Mouse (Mus musculus) adrenal gland (tissue): ENCODE measurements around the gene Spata7.

Experiments
- intact Hi-C: fragments of 180-260 bp; cut with DNase I; formaldehyde crosslinking; loops from one replicate; pipeline ENCODE4 v1.15.1; 2025

The Spata7 gene

DNA sequence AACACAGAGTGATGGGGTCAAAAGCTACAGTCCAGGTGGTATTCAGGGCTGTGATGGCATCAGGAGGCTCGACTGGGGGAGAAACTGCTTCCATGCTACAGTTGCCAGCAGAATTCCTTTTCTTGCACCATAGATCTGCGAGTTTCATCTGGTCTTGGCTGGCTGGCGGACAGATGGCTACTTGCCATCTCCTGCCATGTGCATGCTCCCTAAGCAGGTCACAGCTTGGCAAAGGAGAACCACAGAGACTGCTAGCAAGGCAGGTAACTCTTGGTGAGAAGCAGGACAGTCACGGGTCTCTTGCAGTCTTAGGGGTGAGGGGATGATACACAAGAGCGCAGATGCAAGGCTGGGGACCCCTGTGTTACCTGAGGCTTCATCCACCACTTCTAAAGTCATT, 41.9 kb downstream of the Spata7 start:
- intact Hi-C loops: loop anchor here (5.0 kb wide), 1 partner anchor 77 kb away; the partner anchor contains the start of gene Zc3h14

DNA sequence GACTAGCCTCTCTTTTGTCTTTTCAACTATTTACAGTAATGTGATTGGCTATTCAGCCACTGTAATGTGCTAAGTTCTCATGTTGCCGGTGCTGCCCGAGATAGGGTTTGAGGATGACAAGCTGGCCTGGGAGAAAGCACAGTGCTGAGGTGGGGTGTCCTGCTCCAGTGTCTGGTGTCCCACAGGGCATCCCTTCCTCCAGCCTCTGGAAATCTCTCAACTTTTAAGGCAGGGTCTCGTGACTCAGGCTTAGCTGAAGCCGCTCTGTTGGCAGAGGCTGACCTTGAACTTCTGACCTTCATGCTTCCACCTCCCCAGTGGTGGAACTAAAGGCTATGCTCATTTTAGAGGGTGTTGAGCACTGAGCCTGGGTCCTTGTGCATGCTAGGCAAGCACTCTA, 42.5 kb downstream of the Spata7 start:
- intact Hi-C loops: loop anchor here (5.0 kb wide), 1 partner anchor 77 kb away; the partner anchor contains the start of gene Zc3h14

DNA sequence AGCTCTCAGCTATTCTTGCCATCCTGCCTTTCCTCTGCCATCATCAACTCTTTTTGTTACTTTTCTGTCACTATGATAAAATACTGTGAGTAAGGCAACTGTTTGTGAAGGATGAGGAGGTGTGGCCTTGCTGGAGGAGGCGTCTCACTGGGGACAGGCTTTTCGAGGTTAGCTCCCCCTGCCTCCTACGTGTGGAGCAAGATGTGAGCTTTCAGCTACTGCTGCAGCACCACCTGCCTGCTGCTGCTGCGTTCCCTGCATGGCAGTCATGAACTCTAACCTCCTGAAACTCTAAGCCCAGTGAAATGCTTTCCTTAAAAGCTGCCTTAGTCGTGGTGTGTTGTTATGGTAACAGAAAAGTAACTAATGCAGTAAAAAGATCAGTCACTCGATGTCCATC, 45.9 kb downstream of the Spata7 start:
- intact Hi-C loops: loop anchor here (2.0 to 5.0 kb wide), 2 partner anchors 73 to 211 kb away; partner anchors contain the start of gene Zc3h14

DNA sequence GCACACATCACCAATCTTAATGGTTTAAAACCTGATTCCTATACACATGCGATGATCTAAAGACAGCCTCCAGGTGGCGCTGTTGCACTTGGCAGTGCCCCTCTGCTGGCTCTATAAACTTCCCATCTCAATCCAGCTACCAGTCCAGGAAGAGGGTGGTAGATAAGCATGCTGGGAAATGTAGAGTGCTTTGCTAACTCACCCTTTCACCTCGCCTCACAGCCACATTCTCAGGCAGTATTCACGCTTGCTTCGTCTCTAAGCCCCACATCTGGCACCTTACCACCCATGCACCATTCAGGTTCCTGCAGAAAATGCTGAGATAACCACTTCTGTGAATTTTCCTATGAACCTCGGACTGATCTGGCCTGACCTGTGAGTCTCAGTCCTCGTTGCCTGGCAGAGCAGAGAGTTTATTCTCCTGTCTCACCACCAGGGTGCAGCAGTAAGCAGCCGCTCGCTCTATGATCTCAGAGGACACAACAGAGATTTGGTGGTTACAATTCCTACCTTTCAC, 46.7 kb downstream of the Spata7 start:
- intact Hi-C loops: loop anchor here (2.0 to 5.0 kb wide), 2 partner anchors 73 to 210 kb away; partner anchors contain the start of gene Zc3h14

DNA sequence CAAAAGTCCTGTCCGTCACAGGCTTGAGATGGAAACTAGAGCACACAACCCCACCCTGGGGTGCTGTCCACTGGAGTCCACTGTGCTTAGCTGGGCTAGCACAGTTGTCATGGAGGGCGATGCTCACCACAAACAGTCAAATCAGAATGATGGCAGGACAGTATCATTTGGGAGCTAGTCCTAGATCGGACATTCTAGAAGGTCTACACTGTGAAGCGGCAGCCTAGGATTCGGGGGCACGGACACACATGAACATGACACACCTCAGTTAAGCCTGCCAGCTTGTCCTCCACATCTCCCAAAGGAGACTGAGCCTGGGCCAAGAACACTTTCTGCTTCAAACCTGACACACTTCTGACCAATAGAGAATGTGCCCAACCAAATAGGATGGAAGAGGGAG, 48.9 kb downstream of the Spata7 start:
- intact Hi-C loops: no loop called here

DNA sequence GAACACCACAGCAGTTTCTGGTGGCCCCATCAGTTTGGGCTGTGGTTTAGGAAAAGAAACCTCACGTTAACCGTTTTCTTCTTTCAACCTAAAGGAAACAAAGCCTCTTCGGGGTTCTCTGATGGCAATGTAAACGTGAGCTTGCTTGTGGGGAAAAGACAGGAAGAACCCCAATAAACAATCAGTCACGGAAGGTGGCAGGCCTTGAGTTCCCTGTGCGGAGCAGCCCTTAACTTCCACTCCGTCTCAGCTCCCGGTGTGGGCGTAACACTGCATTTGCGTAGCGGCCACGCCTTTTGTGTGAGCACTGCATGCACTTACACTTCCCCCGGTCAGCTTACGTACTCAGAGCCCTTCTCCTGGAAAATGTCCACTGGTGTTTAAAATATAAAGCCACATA, 49.4 kb downstream of the Spata7 start:
- intact Hi-C loops: no loop called here

DNA sequence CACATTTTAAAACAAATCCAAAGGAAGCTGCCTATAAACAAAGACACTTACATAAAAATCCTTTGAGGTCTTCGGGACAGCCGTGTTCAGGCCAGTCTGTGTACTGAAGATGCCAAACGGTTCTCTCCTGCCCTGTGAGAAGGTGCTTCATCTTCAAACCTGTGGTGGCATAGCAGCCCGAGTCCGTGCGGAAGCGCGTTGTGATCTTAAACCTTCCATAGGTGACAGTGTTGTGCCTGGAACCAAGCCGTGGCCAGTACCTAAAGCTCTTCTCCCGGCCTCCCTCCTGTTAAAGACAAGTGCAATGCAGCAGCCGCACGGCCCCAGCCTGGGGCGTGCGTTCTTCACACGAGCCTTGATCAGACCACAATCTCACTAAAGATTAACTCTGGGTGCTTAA, 51.9 kb downstream of the Spata7 start:
- intact Hi-C loops: no loop called here

DNA sequence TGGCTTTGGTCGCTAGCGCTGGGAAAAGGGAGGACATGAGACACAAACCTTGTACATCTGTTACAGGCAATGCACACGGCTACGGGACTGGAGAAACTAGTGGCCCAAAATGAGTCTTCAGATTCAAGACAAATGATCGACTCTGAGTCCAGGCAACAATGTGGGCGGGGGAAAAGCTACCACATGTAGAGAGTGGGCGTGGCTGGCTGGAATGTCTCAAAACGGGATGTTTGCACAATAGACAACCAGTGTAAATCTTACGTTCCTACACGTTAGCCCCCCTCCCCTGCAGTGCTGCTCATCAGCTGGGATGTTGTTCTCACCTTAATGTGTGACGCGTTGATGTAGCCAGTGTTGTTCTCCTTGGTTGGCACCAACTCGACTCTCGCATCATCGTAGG, 54.2 kb downstream of the Spata7 start:
- intact Hi-C loops: no loop called here

DNA sequence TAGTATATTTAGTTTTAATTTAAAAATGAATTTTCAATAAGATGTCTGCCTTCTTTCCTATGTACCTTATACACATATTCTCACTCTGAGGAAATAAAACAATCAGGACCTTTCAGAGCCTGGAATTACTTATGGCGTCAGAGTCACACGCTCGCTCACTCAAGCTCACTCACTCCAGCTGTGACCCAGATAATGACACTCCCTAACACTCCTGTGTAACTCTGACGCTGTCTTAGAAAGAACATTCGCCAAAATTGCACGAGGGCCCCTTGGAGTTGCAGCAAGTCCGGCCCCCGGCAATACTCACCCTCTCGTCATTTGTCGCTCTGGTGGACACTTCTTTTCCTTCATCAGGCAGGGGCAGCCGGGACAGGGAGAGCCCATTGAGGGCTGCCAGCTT, 55.2 kb downstream of the Spata7 start:
- intact Hi-C loops: no loop called here

DNA sequence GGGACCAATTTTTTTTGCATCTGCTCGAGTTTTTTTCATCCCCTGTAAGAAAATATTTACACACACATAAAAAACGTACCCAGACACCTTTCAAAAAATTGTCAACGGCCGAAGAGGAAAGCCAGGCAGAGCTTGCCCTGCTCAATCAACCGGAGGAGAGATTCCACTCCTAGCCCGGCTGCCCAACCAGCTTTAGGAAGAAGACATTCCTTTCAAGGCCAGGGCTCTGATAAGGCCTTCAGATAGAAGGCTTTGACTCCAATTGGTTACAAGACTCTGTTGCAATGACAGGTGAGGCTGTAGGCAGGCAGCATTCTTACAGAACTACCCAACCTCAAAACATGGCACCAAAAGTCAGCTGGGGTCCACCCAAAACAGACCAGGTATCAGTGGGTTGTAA, 55.6 kb downstream of the Spata7 start:
- intact Hi-C loops: no loop called here

DNA sequence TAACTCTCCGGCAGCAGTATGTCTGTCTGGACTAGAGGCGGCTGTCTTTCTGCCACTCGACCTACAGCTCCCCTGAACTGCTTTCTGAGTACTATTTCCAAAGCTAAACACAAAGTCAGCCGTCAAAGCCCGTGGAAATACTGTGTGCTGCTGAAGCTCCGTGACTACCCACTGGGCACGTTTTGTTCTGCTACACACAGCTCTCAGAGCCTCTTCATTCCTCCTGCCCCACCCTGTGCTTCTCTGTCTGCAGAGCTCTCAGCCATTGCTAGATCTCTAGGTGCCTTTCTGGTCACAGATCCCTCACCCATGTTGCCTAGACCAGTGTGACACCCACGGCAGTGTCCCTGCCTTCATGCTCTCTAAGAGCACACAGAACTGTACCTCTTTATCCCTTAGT, 62.3 kb downstream of the Spata7 start:
- intact Hi-C loops: no loop called here

DNA sequence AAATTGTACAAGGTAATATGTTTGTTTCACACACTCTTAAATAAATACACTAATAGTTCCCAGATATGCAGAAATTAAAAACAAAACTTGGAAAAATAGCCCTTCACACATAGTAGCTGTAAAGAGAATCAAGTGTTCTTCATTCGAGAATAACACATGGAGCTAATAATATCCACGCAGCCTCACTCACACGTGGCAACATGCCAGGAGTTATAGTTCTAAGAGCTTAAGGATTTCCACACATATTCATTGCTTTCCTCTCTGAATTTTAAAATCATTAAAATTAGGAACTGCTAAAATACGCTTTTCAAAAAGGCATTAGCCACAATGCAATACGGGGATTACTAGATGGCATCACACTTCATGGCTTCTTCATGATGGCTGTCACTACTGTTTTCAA, 69.2 kb downstream of the Spata7 start:
- intact Hi-C loops: no loop called here

DNA sequence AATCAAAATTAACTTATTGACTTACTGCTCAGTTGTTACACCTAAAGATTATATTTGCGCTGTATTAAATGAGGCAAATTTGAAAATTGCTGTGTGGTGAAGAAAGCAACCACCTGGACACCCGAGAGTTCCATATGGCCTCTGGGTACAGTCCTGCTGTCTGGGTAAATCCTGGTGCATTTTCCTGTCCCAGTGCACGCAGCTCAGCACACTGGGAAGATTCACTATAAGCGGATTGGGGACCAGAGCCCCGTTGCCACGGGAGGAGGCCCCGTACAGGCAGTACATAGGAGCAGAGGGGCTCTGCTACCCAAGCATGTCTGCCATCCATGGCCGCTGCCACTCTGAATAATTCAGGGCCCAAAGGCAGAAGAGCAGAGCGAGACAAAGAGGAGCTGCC, 73.6 kb downstream of the Spata7 start:
- intact Hi-C loops: no loop called here

DNA sequence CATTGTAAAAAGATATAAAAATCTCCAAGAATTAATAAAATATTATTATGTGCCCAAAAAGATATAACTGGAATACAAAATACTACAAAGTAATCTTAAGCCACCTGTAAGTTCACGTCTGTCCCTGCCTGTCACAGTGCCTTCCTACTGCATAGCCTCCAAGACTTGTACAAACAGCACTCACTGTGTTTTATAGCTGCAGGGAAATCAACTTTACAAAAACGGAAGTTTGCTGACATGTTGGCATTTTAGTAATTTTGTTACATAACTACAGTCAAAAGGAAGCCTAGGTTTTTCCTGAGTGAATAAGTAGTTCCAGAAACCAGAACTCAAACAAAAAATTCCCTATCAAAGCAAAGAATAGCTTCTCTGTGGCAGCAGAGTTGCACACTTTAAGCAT, 75.6 kb downstream of the Spata7 start:
- intact Hi-C loops: no loop called here

DNA sequence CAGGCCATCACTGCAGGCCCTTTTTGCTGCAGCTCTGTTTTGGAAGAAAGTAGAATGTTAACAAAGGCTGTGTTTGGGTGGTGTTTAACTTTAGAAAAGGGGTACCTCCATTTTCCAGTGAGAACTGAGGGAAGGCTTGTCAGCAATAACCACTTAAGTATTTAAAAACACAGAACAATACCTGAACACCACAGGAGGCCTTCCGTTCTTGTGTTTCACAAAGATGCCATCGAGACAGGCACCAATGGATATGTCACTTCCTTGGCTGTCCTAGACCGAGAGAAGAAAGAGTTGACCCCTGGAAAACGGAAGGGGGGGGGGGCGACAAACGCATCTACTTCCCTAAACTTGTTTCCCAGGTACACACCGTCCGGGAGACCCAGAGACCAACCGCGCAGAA, 76.0 kb downstream of the Spata7 start:
- intact Hi-C loops: no loop called here

DNA sequence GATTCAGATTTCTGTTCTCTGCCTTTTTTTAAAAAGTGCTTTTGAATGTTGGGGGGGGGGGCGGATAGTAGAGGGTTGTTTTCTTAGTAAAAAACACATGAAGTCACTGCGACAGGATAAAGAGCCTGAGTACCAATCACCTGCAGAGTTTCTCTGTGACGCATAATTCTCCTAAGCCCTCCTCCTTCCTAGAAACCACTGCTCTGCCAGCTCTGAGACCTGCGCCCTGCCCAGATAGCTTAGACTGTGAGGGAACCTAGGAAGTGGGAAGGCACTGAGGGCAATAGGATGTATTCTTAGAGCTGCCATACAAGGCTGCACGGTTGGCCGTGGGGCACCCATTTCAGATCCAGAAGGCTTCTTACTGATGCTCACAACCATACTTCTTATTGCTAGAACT, 84.9 kb downstream of the Spata7 start:
- intact Hi-C loops: no loop called here

DNA sequence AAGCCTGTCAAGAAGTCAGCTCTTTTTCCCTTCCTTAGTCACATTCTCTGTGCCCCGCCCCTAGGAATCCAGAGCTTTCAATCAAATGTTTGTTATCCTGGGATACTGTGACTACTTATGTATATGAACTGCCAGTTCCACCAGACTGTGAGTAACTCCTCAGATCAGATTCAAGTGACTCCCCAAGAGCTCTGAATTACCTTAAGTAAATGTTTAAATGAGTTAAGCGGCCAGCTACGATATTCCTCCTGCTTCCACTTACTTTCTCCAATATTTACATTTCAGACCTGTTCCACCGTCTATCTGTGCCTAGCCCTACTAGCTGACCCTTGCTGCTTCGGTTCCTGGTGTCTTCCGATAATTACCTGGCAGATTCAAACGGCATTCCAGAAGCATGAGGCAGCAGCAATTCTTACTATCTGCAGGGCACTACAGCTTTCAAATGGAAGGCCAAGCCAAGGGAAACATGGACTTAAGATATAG, 85.7 kb downstream of the Spata7 start:
- intact Hi-C loops: no loop called here

DNA sequence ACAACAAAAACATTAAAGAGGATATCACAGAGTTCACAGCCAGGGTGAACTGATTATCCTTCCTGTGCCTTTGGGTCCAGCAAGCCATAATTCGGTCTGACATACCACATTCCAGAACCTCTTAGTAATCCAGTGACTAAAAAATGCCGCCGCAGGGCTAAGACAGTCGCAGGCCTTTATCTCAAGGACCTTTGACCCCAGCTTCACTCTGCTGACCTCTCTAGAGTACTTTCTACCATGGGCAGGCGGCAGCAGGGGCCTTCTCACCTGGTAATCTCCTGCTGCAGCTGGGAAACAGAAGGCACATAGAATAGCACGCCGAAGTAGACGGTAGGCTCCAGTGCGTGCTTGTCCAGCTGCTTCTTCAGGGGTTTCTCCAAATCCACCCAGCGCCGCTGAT, 86.8 kb downstream of the Spata7 start:
- intact Hi-C loops: no loop called here

DNA sequence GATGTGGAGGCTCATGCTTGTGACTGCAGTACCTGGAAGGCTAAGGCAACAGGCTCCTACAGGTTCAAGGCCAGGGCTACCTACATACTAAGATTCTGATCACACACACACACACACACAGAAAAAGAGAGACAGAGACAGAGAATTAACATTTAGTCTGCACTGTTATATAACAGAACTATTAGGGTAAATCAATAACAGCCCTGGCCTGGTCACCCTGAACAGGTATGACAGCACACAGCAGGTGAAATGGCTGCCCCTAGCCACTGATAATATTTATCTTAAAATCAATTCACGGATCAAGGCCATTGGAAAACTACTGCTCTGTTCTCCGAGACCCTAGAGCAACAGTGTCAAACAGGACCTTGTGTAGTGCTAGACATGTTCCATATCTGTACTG, 88.2 kb downstream of the Spata7 start:
- intact Hi-C loops: no loop called here
